Mouse (Mus musculus) brain, embryonic 14.5 days (tissue): Measurements from ENCODE around the gene Capn15.

Experiments used
- CTCF ChIP-seq: fragments of 200-500 bp; IDR thresholded peaks from 2 replicates; pipeline ENCODE4 v1.5.1; 2012; ENCODE audit warnings: inconsistent platforms, mild to moderate bottlenecking, moderate library complexity, borderline replicate concordance; ENCODE audit not compliant: insufficient read depth, insufficient read length; ENCODE audit errors: extremely low read depth
- POLR2A ChIP-seq: fragments of 200-500 bp; IDR thresholded peaks from 2 replicates; pipeline ENCODE4 v1.6.1; 2012; ENCODE audit warnings: mild to moderate bottlenecking, inconsistent platforms, borderline replicate concordance; ENCODE audit not compliant: poor library complexity, insufficient read depth, insufficient read length, severe bottlenecking; ENCODE audit errors: extremely low read depth

DNA sequence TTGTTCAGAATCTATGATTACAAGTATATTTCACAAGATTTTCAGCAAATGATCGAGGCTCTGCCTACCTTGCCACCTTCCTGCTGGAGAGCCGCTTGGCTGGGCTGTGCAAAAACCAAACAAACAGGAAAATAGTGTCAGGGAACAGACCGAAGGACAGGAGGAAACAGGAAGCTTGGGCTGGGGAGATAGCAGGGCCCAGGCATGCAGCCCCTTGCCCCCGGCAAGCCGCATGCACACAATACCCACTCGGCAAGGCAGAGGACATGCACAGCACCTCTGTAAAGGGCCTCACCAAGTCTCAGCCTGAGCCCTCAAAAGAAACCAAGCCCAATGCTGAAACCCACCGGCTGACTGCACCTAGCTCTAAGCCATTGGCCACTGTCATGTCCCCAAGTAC lies 23.2 kb upstream of the Capn15 start:
- TF ChIP-seq POLR2A (no peak), CTCF (no peak)
